Mouse (Mus musculus): Measurements from ENCODE around the gene Cyp27a1.

GRCm38 (mm10) chr1:74753266-74753974 lies 40.0 kb downstream of the Cyp27a1 start:
- TF ChIP-seq CTCF (IDR thresholded peaks at IDR 0.05; ENCODE audit: borderline replicate concordance, control insufficient read depth, extremely low read depth, insufficient read depth, low read length, poor library complexity) (no peak), POLR2A (IDR thresholded peaks at IDR 0.05; ENCODE audit: control insufficient read depth, extremely low read depth, insufficient read depth, low read length, poor library complexity) (no peak)
